Mouse (Mus musculus): ENCODE results near the gene Robo2. TPM values are rescaled to one million over a fixed set of nuclear protein-coding genes. Genes with fewer than 3 reads are reported as not detected.

The Robo2 gene
- 63.0 and 80.8 TPM in 2 replicates for polyA plus RNA-seq (2016; fragmentation: Nextera tagmentation; extraction: Ambion mirVana)

DNA sequence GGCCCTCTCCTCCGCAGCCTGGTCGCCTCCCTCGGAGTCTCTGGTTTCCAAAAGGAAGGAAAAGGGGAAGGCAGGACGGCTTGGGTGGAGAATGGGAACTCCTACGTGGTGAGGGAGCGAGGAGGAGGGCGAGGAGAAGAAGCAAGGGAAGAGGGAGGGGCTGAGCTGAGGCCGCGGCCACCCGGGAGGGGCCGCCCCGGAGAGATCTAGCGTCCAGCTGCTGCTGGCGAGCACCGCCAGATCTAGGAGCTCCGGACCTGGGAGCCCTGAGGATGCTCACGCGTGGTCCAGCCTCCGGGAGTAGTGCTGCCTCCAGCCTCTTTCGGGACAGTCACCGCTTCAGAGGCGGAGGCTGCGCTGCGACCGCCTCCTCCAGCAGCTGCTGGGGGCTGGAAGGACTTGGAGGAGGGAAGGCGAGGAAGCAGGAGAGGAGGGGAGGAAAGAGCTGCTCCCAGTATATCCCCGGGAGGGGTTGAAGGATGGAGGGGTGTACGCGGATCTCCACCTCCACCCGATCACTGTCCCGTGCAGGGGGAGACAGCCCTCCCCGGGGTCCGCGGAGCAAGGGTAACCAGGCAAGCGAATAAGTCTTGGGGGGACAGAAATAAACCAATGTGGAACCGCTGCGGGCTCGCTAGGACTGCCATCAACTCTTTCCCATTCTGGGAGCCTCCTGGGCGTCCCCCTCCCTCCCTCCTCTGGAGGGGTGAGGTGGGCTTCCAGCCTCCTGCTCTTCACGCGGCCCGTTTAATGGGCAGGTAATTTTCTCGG is at the start of gene Robo2:
TSS of gene Robo2 (minus strand) at position 345 of the 771 bp plus-strand sequence.
- Histone ChIP-seq H3K27me3 (0 out of 2 replicates have a peak, but pooled peaks cover 3% of the 10 kb centered on the region), H3K27ac (peak within 1 kb of the TSS; percentile 91), H3K9ac (peak within 1 kb of the TSS; percentile 72), H3K4me1 (peaks cover 10% of the 10 kb centered on the region; the same call in 1 of the 2 replicates), H3K9me3 (replicated peaks) (no peaks in the 10 kb centered on the region), H3K36me3 (no peaks in the 10 kb centered on the region), H3K4me2 (replicated peaks) (peak within 1 kb of the TSS; percentile 93), H3K4me3 (peak within 1 kb of the TSS; percentile 64)
- ATAC-seq (ENCODE audit: low FRiP score), result peak; percentile 87
- under 1% methylated on average over 42 of the region's 43 CpGs for WGBS

DNA sequence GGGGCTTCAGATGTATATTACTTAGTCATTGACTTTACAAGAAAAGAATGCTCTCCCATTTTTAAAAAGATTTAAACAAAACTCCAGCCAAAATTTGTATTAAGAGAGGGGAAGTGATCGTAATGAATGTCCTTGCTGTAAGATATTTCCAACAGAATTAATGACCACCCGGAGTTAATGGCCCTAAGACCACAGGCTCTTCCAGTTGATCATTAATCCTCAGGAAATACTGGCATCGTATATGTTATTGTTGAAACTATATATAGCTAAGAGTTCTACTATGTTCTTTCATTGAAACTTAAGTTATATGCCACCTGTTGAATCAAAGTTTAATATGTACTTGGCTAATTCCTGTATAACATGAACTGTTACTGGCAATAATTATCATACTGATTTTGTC is 46.5 kb upstream of the Robo2 start:
- H3K27ac ChIP-seq, result no peak overlapping the region
- no peaks in the 10 kb centered on the region for H3K36me3 ChIP-seq
- no peaks in the 10 kb centered on the region for H3K27me3 ChIP-seq
- peaks cover 2% of the 10 kb centered on the region; the same call in 1 of the 2 replicates for H3K4me1 ChIP-seq
- H3K9me3 ChIP-seq (replicated peaks), result no peaks in the 10 kb centered on the region
- no peak overlapping the region for H3K4me3 ChIP-seq
- WGBS, result 81% methylated on average over 3 of the region's 3 CpGs
- no peak overlapping the region for H3K9ac ChIP-seq
- H3K4me2 ChIP-seq (replicated peaks), result no peak overlapping the region
- no peak for ATAC-seq (ENCODE audit: low FRiP score)

DNA sequence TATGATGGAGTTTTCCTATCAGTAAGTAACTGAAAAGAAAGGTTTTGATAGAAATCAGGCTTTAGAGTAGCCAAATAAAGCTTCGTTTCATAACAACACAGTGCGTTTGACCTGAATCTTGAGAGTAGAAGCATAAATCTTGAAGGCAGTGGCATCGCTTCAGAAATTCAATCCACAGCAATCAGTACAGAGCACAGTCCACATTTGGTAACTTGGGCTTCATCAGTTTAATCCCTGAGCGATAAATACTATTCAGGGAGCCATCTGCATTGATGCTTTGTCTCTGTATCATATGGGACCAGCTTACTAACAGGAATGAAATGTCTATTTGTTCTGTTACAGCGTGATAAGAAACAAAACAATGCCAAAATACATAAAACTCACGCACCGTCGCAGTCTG is 46.1 kb upstream of the Robo2 start:
- Histone ChIP-seq H3K9me3 (replicated peaks) (no peaks in the 10 kb centered on the region), H3K4me3 (no peak overlapping the region), H3K4me2 (replicated peaks) (no peak overlapping the region), H3K36me3 (no peaks in the 10 kb centered on the region), H3K27me3 (no peaks in the 10 kb centered on the region), H3K4me1 (peaks cover 2% of the 10 kb centered on the region; the same call in 1 of the 2 replicates), H3K27ac (no peak overlapping the region), H3K9ac (no peak overlapping the region)
- WGBS, result 90% methylated on average over 8 of the region's 8 CpGs
- no peak for ATAC-seq (ENCODE audit: low FRiP score)

DNA sequence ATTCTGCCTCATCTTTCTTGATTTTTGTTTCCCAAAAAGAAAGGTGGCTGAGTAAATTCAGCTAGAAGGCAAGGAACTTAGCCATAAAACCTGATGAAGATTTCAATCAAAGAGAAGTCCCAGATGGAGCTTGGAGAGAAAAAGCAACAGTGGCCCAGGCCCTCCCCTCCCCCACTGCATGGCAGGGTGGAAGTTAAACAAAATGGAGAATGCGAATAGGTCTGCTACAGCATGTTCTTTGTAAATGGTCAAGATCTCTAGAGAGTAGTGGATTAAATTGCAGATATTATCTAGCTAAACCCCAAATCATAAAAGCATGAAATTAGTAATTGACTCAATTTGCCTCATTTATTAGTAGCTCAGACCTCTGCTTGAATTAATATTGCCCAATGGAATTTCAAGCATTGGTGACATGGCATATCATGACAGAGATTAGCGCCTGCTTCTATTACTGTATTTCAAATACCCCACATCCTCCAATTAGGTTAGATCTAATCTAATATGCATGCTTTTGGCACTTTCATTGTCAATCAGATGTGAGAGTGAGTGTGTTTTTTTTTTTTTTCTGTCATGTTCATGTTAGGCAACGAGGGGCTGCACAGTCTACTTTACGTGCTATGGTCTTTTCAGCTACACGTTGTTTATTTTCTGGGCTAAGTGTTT is 45.3 kb upstream of the Robo2 start:
- 66% methylated on average over 5 of the region's 5 CpGs for WGBS

DNA sequence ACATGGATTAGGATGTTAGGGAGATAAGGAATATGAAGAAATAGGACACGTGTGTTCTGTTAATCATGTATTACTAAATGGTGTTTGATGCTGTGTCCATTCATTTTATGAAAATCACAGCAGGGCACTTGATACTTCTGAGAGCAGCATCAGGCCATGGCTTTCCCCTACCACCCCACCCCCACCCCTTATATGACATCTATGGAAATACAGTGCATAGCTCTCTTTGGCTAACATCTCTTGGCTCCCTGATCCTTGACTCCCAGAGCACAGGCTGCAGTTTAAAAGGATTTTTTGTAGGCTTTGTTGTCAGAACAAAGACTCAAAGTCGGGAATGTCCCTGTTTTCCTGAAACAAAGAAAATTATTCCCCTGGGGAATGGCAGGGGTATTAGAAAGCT is 43.6 kb upstream of the Robo2 start:
- H3K4me3 ChIP-seq, result no peak overlapping the region
- H3K9ac ChIP-seq, result no peak overlapping the region
- H3K36me3 ChIP-seq, result no peaks in the 10 kb centered on the region
- H3K27me3 ChIP-seq, result no peaks in the 10 kb centered on the region
- H3K4me2 ChIP-seq (replicated peaks), result no peak overlapping the region
- no peak; the same call in 1 of the 2 replicates for ATAC-seq (ENCODE audit: low FRiP score)
- 37% methylated on average over 2 of the region's 2 CpGs for WGBS
- H3K4me1 ChIP-seq, result peaks cover 2% of the 10 kb centered on the region; the same call in 1 of the 2 replicates
- no peak overlapping the region for H3K27ac ChIP-seq
- H3K9me3 ChIP-seq (replicated peaks), result no peaks in the 10 kb centered on the region

More for the DNA sequence above, 45.3 kb upstream of the Robo2 start:
- no peaks in the 10 kb centered on the region for H3K27me3 ChIP-seq
- no peak overlapping the region for H3K4me3 ChIP-seq
- no peaks in the 10 kb centered on the region for H3K9me3 ChIP-seq (replicated peaks)
- H3K4me2 ChIP-seq (replicated peaks), result no peak overlapping the region
- H3K36me3 ChIP-seq, result no peaks in the 10 kb centered on the region
- H3K9ac ChIP-seq, result no peak overlapping the region
- peaks cover 2% of the 10 kb centered on the region; the same call in 1 of the 2 replicates for H3K4me1 ChIP-seq
- ATAC-seq (ENCODE audit: low FRiP score), result peak; percentile 83
- no peak overlapping the region for H3K27ac ChIP-seq

DNA sequence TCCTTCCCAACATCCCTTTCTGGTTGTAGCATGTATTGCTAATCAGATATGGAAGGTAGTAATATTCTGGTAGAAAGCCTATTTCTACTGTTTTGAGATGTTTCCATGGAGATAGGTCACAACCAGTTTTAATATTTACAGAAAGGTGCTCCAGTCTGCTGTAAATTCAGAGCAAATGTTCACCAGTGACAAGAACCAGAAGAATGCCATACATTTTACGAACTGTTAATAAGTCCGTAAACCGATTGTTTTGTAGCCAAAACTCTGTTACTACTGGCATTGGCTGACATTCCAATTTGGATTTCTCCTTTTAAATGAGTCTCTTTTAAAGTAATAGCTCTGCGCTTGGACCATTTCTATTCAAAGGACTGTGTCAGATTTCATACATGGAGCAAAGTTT is 36.4 kb upstream of the Robo2 start:
- no peak for ATAC-seq (ENCODE audit: low FRiP score)
- 95% methylated on average over 4 of the region's 4 CpGs for WGBS
- Histone ChIP-seq H3K4me2 (replicated peaks) (no peak overlapping the region), H3K9ac (no peak overlapping the region), H3K4me3 (no peak overlapping the region), H3K9me3 (replicated peaks) (no peaks in the 10 kb centered on the region), H3K36me3 (no peaks in the 10 kb centered on the region), H3K27me3 (no peaks in the 10 kb centered on the region), H3K4me1 (no peaks in the 10 kb centered on the region), H3K27ac (no peak overlapping the region)

DNA sequence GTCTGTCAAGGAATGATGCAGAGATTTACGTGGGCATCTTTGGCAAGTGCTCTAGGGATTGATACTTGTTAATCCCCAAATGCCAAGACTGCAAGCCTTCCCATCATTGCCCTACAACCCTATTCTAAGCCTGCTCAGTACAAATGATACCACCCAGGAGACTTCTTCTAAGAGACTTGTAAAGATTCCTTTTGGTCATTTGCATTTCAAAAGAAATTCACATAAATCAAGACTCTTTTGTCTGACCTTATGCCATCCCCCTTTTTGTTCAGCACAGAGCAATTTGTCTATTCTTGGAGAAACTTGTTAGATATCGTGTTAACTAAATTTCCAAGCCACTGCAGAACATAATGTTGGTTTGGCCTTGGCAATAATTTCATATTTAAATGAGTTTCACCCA is 15.4 kb upstream of the Robo2 start:
- Histone ChIP-seq H3K9me3 (replicated peaks) (no peaks in the 10 kb centered on the region), H3K27ac (no peak overlapping the region), H3K36me3 (no peaks in the 10 kb centered on the region), H3K27me3 (no peaks in the 10 kb centered on the region), H3K9ac (no peak overlapping the region), H3K4me1 (no peaks in the 10 kb centered on the region), H3K4me3 (no peak overlapping the region), H3K4me2 (replicated peaks) (no peak overlapping the region)
- ATAC-seq (ENCODE audit: low FRiP score), result no peak
- WGBS, result 20% methylated on average over 2 of the region's 2 CpGs

DNA sequence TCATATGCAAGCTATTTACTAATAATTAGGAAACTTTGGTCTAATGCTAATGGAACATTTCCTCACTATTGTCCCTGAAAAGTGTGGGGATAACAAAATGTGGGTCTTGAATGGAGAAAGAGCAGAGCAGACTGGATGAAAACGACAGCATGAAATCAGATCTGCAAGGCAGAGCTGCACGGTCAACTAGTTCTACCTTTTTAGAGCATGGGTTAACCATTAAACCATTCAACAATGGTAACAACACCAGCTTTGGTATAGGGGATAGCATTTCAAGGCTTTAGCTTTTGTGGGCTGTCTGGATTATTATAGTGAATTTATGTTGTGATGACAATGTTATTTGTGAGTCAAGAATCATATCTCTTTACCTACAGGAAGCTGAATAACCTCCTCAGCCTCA is 8.7 kb upstream of the Robo2 start:
- H3K36me3 ChIP-seq, result no peaks in the 10 kb centered on the region
- no peak overlapping the region for H3K4me2 ChIP-seq (replicated peaks)
- no peaks in the 10 kb centered on the region for H3K9me3 ChIP-seq (replicated peaks)
- H3K27ac ChIP-seq, result no peak overlapping the region
- H3K9ac ChIP-seq, result no peak overlapping the region
- WGBS, result 53% methylated on average over 2 of the region's 2 CpGs
- H3K27me3 ChIP-seq, result no peaks in the 10 kb centered on the region
- no peak for ATAC-seq (ENCODE audit: low FRiP score)
- H3K4me1 ChIP-seq, result no peaks in the 10 kb centered on the region
- no peak overlapping the region for H3K4me3 ChIP-seq

DNA sequence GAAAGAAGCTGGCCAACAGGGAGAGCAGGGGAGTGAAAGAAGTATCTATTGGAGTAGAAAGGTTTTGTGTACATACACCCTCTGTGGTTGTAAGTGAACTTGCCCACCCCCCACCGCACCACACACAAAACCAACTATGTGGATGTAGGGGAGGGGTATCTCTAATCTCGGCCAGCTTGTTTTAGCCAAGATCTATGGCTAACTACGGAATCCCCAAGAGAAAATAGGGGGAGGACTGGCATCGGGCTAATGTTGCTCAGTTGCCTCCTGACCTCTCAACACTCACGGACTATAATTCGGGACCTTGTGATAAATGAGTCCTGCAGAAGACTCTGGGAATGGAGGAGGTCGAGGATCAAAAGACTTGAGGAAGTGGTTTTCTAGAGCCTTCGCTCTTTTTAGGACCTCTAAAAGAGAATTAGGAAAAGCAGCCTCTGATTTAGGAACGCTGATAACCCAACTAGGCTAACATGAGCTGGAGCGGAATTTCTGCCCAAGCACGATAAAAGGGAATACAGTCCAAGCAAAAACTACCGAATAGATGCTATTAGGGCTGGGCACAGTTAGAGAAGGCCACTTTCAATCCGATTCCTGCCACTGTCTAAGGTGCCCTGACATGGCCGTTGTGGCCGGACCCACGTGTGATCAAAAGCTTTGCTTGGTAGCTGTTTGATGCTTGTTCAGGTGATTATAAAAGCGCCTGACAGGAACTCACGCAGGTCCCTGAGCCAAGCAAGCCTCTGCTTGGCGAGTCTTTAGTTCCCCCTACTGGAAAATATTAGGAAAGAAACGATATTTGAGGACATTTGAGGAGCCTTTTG is 1.1 kb upstream of the Robo2 start:
- under 1% methylated on average over 20 of the region's 20 CpGs for WGBS

DNA sequence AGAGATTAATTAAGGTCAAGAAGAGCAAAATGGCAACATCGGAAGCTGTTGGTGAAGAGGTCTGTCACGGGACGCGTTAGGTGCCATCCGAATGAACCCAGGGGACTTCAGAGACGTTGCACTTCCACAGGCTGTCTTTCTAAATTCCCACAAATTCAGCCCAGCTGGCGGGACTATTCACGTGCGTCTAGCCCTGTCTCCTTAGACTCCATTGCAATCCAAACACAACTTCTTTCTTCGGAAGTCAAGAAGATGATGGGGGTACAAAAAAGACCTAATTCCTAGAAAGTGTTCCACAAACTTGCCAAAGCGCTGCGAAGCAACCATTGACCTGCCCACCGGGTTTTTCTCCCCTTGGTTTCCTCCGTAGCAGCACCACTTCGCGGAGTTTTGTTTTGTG is 604 bp downstream of the Robo2 start:
- no peak for ATAC-seq (ENCODE audit: low FRiP score)
- H3K9me3 ChIP-seq (replicated peaks), result no peaks in the 10 kb centered on the region
- under 1% methylated on average over 16 of the region's 16 CpGs for WGBS

More for the DNA sequence above, 1.1 kb upstream of the Robo2 start:
- Histone ChIP-seq H3K36me3 (no peaks in the 10 kb centered on the region), H3K9me3 (replicated peaks) (no peaks in the 10 kb centered on the region), H3K9ac (peak overlapping the region; percentile 72), H3K4me3 (peak overlapping the region; percentile 64), H3K27ac (peak overlapping the region; percentile 91), H3K4me1 (peaks cover 10% of the 10 kb centered on the region; the same call in 1 of the 2 replicates), H3K27me3 (0 out of 2 replicates have a peak, but pooled peaks cover 3% of the 10 kb centered on the region), H3K4me2 (replicated peaks) (peak overlapping the region; percentile 93)
- peak; percentile 69 for ATAC-seq (ENCODE audit: low FRiP score)

DNA sequence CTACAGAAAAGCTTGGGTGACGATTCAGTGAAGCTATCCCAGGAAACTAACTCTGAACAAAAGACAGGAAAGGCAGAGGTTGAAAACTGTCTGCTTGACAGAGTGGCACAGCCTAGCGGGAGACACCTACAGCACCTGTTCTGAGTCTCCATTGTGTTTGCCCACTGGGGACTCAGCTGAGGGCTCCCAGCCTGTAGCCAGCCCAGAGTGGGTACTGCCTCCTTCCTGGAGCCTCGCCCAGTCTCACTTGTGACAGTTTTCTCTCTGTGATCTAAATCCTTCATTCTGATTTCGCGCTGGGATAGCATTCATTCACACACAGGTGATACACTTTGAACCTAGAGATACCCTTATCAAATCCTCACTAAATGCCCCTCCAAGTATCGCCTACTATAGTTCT is 1.5 kb downstream of the Robo2 start:
- Histone ChIP-seq H3K9me3 (replicated peaks) (no peaks in the 10 kb centered on the region), H3K27me3 (0 out of 2 replicates have a peak, but pooled peaks cover 3% of the 10 kb centered on the region), H3K27ac (peak overlapping the region; percentile 91; the same call in 1 of the 2 replicates), H3K36me3 (no peaks in the 10 kb centered on the region), H3K4me1 (peaks cover 10% of the 10 kb centered on the region; the same call in 1 of the 2 replicates), H3K9ac (peak overlapping the region; percentile 72), H3K4me3 (peak overlapping the region; percentile 64), H3K4me2 (replicated peaks) (peak overlapping the region; percentile 93)
- 24% methylated on average over 6 of the region's 6 CpGs for WGBS
- ATAC-seq (ENCODE audit: low FRiP score), result no peak

More for the DNA sequence above, 604 bp downstream of the Robo2 start:
- peak overlapping the region; percentile 93 for H3K4me2 ChIP-seq (replicated peaks)
- H3K9ac ChIP-seq, result peak overlapping the region; percentile 72
- 0 out of 2 replicates have a peak, but pooled peaks cover 3% of the 10 kb centered on the region for H3K27me3 ChIP-seq
- peaks cover 10% of the 10 kb centered on the region; the same call in 1 of the 2 replicates for H3K4me1 ChIP-seq
- no peaks in the 10 kb centered on the region for H3K36me3 ChIP-seq
- peak overlapping the region; percentile 64 for H3K4me3 ChIP-seq
- H3K27ac ChIP-seq, result peak overlapping the region; percentile 91
